Mouse (Mus musculus): Measurements from ENCODE around the gene Gm17174.
A peak's percentile ranks its signal among the peaks of the same experiment; 100 is the strongest.
"Not testable (repeated sequence)": the region's sequence is repeated elsewhere in the genome, so short reads cannot be mapped to it uniquely, and the experiment has no call there.

The Gm17174 gene

DNA sequence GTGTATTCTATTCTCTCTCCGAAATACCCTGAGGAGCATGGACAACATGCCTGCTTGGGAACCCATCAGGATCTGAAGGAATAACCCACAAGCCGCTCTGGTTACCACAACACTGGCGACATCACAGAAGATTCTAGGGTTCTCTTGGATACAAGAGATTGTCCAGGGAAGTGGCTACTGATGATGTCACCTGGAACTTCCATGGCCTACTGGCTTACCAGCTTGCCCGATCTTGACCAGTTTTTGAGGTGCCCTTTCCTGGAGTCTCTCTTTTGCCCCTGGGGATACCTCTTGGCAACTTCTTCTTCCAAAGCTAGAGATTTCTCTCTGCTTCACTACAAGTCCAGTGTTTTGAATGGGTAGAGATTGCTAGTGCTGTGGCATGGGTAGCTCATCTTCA is at the start of gene Gm17174:
Gene Gm17174 (minus strand): TSS at position 101 of the 400 bp plus-strand sequence.
- DNase-seq (ENCODE audit: low spot score in 2 of 2): not testable (repeated sequence)

DNA sequence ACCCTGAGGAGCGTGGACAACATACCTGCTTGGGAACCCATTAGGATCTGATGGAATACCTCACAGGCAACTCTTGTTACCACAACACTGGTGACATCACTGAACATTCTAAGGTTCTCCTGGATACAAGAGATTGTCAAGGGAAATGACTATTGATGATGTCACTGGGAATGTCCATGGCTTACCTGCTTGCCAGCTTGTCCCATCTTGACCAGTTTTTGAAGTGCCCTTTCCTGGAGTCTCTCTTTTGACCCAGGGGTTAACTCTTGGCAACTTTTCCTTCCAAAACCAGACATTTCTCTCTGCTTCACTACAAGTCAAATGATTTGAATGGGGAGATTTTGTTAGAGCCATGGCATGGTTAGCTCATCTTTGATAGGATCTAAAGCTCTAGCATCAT is 43.6 kb upstream of the Gm17174 start, which contains the start of gene Gm4181:
Gene Gm4181 (minus strand): TSS at position 101 of the 400 bp plus-strand sequence.
- not testable (repeated sequence) for DNase-seq (ENCODE audit: low spot score in 2 of 2)

DNA sequence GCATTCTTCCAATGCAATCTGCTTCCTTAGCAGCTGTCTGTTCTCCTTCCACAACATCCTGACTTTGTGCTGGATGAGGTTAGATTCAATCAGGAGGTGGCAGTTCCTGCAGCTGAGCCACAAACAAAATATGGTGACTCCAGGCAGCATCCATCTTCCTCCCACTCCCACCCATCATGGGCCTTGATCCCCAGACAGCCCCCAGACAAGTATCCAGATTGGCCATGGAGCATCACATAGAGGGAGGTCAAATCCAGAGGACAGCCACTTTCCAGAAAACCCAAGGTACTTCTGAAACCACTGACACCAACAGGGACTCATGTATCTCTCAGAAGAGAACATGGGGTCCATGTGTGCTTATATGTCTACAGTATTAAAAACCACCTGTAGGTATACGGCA is 40.5 kb upstream of the Gm17174 start:
- peak in 1 of 2 experiments; percentile 33 for DNase-seq (ENCODE audit: low spot score in 2 of 2)

DNA sequence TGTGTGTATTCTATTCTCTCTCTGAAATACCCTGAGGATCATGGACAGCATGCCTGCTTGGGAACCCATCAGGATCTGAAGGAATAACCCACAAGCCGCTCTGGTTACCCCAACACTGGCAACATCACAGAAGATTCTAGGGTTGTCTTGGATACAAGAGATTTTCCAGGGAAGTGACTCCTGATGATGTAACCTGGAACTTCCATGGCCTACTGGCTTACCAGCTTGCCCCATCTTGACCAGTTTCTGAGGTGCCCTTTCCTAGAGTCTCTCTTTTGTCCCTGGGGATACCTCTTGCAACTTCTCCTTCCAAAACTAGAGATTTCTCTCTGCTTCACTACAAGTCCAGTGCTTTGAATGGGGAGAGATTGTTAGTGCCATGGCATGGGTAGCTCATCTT is 19.3 kb upstream of the Gm17174 start, which contains the start of gene Gm17078:
Gene Gm17078 (minus strand): TSS at position 101 of the 400 bp plus-strand sequence.
- DNase-seq (ENCODE audit: low spot score in 2 of 2): no peak

DNA sequence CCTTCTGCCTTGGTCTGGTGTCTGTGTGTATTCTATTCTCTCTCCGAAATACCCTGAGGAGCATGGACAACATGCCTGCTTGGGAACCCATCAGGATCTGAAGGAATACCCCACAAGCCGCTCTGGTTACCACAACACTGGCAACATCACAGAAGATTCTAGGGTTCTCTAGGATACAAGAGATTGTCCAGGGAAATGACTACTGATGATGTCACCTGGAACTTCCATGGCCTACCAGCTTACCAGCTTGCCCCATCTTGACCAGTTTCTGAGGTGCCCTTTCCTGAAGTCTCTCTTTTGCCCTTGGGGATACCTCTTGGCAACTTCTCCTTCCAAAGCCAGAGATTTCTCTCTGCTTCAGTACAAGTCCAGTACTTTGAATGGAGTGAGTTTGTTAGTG is 18.0 kb downstream of the Gm17174 start, which contains the start of gene Gm17175:
Gene Gm17175 (minus strand): TSS at position 101 of the 400 bp plus-strand sequence.
- not testable (repeated sequence) for DNase-seq (ENCODE audit: low spot score in 2 of 2)

DNA sequence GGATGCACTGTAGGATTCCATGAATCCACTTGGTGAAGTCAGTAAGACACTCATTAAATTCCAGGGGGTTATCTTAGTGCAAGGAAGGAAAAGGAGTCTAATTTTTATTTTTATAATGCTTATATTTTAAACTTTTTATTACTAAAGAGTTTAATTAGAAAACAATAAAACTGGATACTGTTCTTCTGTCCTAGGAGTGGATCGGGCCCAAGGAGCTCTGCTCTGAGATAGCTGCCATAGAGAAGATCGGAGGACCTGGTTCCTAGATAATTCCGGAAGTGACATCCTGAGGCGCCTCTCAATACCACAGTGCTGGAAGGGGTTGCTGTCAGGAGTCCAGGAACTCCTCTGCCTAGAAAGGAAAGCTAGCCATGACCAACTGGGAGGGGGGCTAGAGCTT is 39.4 kb downstream of the Gm17174 start, which contains the start of gene Gm5622:
Gene Gm5622 (plus strand): TSS at position 301 of the 400 bp plus-strand sequence.
- DNase-seq (ENCODE audit: low spot score in 2 of 2): no peak

All from urinary bladder, adult 18-20 months (tissue).